Mouse (Mus musculus) cortical plate, adult 2 months (tissue): ENCODE data around the gene Arhgap17.

Experiments used
- CTCF ChIP-seq: fragments of 200-500 bp; IDR thresholded peaks from 2 replicates; pipeline ENCODE4 v1.5.1; 2011; ENCODE audit warnings: mild to moderate bottlenecking, control low read depth, low read length; ENCODE audit not compliant: insufficient read depth; ENCODE audit errors: extremely low read depth
- POLR2A ChIP-seq: fragments of 200-500 bp; IDR thresholded peaks from 2 replicates; pipeline ENCODE4 v1.6.1; 2011; ENCODE audit warnings: mild to moderate bottlenecking, low read length, control low read depth; ENCODE audit not compliant: insufficient read depth; ENCODE audit errors: extremely low read depth

GRCm38 (mm10) chr7:123360185-123360584 lies 9.5 kb downstream of the Arhgap17 start:
- TF ChIP-seq CTCF (no peak), POLR2A (no peak)
